Mouse (Mus musculus) bone marrow macrophage, adult 2 months (primary cell): ENCODE measurements around the gene Carhsp1. TPM values are rescaled to one million over a fixed set of nuclear protein-coding genes. Genes with fewer than 3 reads are reported as not detected.
A peak's percentile ranks its signal among the peaks of the same experiment; 100 is the strongest.

Source experiments
- H3K27ac ChIP-seq: 2 replicates; pipeline ENCODE4 v1.5.1; 2012; ENCODE audit warnings: low read depth, low read length; ENCODE audit not compliant: insufficient read depth
- H3K4me1 ChIP-seq: 2 replicates; pipeline ENCODE4 v1.6.1; 2012; ENCODE audit warnings: low read length; ENCODE audit not compliant: control insufficient read depth, insufficient read depth
- H3K4me3 ChIP-seq: 2 replicates; pipeline ENCODE4 v1.5.1; 2012; ENCODE audit warnings: mild to moderate bottlenecking, low read length, moderate library complexity; ENCODE audit not compliant: insufficient read depth
- CTCF ChIP-seq: IDR thresholded peaks from 2 replicates; pipeline ENCODE4 v1.5.1; 2012; ENCODE audit warnings: low read depth, mild to moderate bottlenecking, low read length, moderate library complexity
- POLR2A ChIP-seq: IDR thresholded peaks from 2 replicates; pipeline ENCODE4 v1.6.1; 2012; ENCODE audit warnings: mild to moderate bottlenecking, low read depth, low read length, borderline replicate concordance
- polyA plus RNA-seq: library from polyadenylated mRNA; stranded (reverse); fragments of >200 nt; gene quantifications from 2 replicates; pipeline ENCODE4 v1.2.4, GENCODE M21; 2012; ENCODE audit not compliant: missing spikeins, insufficient read depth, insufficient read length

The Carhsp1 gene
- polyA plus RNA-seq, 1 experiment, result 26.3 TPM

GRCm38 (mm10) chr16:8667261-8667660 lies 4.7 kb downstream of the Carhsp1 start:
- TF ChIP-seq CTCF, result no peak
- TF ChIP-seq POLR2A, result no peak
- H3K4me1 ChIP-seq, result peaks cover 46% of the 10 kb centered on the region
- peak overlapping the region; percentile 58 for H3K27ac ChIP-seq
- no peak overlapping the region for H3K4me3 ChIP-seq

- TF ChIP-seq CTCF, result no peak
- no peak for TF ChIP-seq POLR2A
- peaks cover 46% of the 10 kb centered on the region for H3K4me1 ChIP-seq
- H3K4me3 ChIP-seq, result no peak overlapping the region
- peak overlapping the region; percentile 58 for H3K27ac ChIP-seq
Measured at GRCm38 (mm10) chr16:8666452-8666851, 5.5 kb downstream of the Carhsp1 start.

GRCm38 (mm10) chr16:8665367-8665766 lies 6.6 kb downstream of the Carhsp1 start:
- TF ChIP-seq CTCF (no peak), POLR2A (no peak)
- Histone ChIP-seq H3K4me3 (no peak overlapping the region), H3K27ac (no peak overlapping the region), H3K4me1 (peaks cover 40% of the 10 kb centered on the region)

- TF ChIP-seq POLR2A, result no peak
- TF ChIP-seq CTCF, result no peak
- peaks cover 33% of the 10 kb centered on the region for H3K4me1 ChIP-seq
- no peak overlapping the region for H3K4me3 ChIP-seq
- H3K27ac ChIP-seq, result no peak overlapping the region
Measured at GRCm38 (mm10) chr16:8663606-8664539, 8.1 kb downstream of the Carhsp1 start.

GRCm38 (mm10) chr16:8663022-8663421 lies 8.9 kb downstream of the Carhsp1 start:
- Histone ChIP-seq H3K4me1 (peaks cover 31% of the 10 kb centered on the region), H3K4me3 (no peak overlapping the region), H3K27ac (no peak overlapping the region)
- TF ChIP-seq POLR2A (no peak), CTCF (no peak)

GRCm38 (mm10) chr16:8658764-8659163 lies 13.2 kb downstream of the Carhsp1 start:
- Histone ChIP-seq H3K27ac (no peak overlapping the region), H3K4me3 (no peak overlapping the region), H3K4me1 (peaks cover 8% of the 10 kb centered on the region)
- TF ChIP-seq POLR2A (no peak), CTCF (no peak)

- Histone ChIP-seq H3K27ac (no peak overlapping the region), H3K4me3 (no peak overlapping the region), H3K4me1 (peaks cover 8% of the 10 kb centered on the region)
- TF ChIP-seq POLR2A, result no peak
- TF ChIP-seq CTCF, result no peak
Measured at GRCm38 (mm10) chr16:8658349-8658748, 13.6 kb downstream of the Carhsp1 start.

- Histone ChIP-seq H3K4me1 (no peaks in the 10 kb centered on the region), H3K27ac (no peak overlapping the region), H3K4me3 (no peak overlapping the region)
- TF ChIP-seq POLR2A, result no peak
- no peak for TF ChIP-seq CTCF
Measured at GRCm38 (mm10) chr16:8656256-8656655, 15.7 kb downstream of the Carhsp1 start.

- TF ChIP-seq CTCF (no peak), POLR2A (no peak)
- no peak overlapping the region for H3K27ac ChIP-seq
- no peak overlapping the region for H3K4me3 ChIP-seq
- no peaks in the 10 kb centered on the region for H3K4me1 ChIP-seq
Measured at GRCm38 (mm10) chr16:8655599-8655998, 16.4 kb downstream of the Carhsp1 start.

GRCm38 (mm10) chr16:8655108-8655507 lies 16.8 kb downstream of the Carhsp1 start:
- Histone ChIP-seq H3K4me1 (no peaks in the 10 kb centered on the region), H3K27ac (no peak overlapping the region)
- no peak for TF ChIP-seq POLR2A
- no peak for TF ChIP-seq CTCF

GRCm38 (mm10) chr16:8650007-8650406 lies 21.9 kb downstream of the Carhsp1 start:
- Histone ChIP-seq H3K4me1 (no peaks in the 10 kb centered on the region), H3K27ac (no peak overlapping the region)
- TF ChIP-seq CTCF, result no peak
- TF ChIP-seq POLR2A, result no peak

More at GRCm38 (mm10) chr16:8655108-8655507, 16.8 kb downstream of the Carhsp1 start:
- H3K4me3 ChIP-seq, result no peak overlapping the region

More at GRCm38 (mm10) chr16:8650007-8650406, 21.9 kb downstream of the Carhsp1 start:
- H3K4me3 ChIP-seq, result no peak overlapping the region
